Mouse (Mus musculus) c-Kit-positive CD71-positive TER-119-positive erythroid progenitor cells, embryonic 14.5 days (primary cell): Measurements from ENCODE around the gene Nrl.

Experiments used
- DNase-seq: peaks from one replicate; pipeline ENCODE4 v3.0.0-alpha.2; 2013; ENCODE audit warnings: low spot score

Gene Nrl

DNA sequence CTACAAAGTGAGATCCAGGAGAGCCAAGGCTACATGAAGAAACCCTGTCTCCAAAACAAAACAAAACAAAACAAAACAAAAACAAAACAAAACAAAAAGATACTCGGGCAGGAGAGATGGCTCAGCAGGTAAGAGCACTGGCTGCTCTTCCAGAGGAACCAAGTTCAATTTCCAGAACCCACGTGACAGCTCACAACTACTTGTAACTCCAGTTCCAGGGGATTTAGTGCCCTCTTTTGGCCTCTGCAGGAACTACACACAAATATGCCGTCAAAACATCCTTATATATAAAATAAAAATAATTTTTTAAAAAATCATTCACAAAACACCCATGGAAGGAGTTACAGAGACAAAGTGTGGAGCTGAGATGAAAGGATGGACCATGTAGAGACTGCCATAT lies 3.2 kb upstream of the Nrl start:
- DNase-seq: peak; percentile 58

DNA sequence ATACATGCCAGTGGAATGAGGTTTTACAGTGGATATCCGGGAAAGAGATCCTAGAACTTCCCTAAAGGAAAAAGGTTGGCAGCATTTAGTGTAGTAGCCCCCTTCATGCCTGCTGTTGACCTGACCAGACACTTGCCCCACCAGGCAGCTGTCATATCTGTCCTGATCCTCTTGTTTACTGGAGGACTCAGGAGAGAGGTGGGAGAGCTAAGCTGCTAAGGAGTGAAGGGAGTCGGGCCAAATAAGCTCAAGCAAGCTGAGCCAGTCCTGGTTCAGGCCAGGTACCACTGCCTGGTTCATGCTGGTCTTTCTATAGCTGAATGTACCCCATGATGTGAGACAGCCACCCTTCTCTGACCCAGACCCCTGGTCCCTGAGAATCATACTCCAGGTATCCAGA lies 1.9 kb upstream of the Nrl start:
- DNase-seq: no peak

DNA sequence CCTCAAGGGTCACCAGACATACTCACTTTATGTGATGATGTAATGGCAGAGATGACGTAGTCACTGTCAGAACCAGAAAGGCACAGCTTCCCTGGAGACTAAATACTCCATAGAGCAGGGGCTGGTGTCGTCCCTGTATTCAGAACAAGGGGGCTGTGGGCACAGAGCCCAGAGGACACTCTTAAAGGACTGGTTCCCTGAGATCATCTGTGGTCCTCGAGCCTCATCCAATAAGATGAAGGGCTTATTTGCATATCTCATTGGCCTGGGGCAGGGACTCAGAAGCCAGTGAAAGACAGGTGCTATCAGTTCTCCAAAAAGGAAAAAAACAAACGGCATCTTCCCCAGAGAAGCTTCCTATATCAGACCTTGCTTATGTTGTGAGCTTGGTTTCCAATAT lies 719 bp downstream of the Nrl start:
- DNase-seq: no peak

DNA sequence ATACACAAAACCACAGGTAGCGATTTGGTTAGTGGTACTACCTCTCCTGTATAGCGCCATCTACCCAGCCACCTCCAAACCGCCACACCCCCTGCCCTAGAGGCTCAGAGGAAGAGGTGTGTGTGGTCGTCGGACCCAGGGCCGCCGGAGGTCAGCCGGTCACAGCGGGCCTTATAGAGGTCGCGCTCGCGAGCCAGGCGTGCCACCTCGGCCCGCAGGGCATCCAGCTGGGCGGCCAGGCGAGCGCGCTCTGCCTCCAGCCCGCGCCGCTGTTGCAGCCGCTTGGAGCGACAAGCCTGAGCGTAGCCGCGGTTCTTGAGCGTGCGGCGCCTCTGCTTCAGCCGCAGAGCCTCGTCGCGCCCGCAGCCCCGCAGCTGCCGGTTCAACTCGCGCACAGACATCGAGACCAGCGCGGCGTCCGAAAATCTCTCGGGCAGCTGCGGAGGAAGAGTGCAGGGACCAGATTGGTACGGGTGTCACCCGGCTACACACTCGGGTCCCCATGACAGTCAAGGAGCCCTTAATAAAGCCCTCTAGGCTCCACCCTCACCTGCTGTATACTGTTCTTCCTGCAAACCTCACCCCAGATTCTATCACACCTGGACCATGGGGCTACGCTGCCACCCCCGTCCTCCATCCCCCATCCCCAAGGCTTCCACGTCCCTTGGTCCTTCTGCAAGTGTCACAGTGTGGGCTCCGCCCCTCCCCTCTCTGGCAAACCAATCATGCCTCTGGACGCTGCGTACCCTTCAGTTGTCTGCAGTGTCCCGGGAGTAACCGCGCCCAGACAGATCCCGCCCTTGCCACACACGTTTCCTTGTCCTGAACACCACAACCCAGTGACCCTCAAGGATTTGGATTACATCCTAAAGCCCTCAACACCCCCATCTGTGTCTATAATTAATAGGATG lies 4.1 kb downstream of the Nrl start:
- DNase-seq: no peak

DNA sequence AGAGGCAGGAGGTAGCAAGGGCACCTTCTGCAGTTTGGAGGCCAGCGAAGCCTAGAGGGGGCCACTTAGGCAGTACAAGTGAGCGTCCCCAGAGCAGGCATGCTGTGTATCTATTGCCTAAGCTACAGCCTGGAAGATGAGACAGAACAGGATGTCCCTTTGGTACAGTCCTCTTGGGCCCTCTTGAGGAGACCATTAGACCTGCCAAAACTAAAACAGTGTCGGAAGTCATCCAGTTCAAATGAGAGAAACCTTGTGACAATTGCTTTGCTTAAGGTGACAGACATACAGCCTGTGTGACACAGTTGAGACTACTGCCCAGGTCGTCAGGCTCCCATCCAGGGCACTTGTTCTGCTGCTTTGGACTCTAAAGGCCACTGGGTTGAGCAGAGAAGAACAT lies 5.2 kb downstream of the Nrl start:
- DNase-seq: no peak

DNA sequence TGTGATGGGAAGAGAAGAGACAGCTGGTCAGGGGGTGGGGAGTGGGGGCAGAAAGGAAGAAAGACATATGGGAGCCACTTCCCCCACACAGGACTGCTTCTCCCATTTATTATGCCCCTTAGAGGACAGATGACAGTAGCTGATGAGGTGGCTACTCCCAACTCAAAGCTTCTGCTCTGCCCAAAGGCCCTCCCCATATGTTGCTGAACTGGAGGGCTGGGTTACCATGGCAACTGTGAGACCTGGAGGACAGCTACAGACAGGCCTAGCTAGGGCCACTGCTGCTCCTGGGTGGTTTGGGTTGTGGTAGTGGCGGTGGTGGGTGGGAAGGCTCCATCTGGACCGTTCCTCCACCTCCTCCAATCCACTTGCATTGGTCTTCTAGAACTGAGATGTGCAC lies 5.9 kb downstream of the Nrl start:
- no peak for DNase-seq

DNA sequence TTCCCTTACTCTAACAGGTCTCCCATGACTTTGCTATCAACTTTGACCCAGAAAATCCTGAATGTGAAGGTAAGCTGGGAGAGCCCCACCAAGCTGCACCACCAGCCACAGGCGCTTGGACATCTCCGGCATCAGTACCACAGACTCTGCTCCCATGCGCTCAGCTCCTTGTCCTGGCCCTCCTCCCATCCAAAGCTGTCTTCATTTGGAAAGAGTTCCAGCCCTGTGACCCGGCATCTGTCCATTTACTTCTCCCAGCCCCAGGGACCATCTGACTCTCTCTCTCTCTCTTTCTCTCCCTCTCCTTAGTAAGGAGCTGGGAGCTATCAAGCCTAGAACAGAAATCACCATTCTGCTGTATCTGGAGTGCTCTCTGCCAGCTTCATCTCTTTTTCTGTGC lies 8.9 kb downstream of the Nrl start:
- DNase-seq: no peak

DNA sequence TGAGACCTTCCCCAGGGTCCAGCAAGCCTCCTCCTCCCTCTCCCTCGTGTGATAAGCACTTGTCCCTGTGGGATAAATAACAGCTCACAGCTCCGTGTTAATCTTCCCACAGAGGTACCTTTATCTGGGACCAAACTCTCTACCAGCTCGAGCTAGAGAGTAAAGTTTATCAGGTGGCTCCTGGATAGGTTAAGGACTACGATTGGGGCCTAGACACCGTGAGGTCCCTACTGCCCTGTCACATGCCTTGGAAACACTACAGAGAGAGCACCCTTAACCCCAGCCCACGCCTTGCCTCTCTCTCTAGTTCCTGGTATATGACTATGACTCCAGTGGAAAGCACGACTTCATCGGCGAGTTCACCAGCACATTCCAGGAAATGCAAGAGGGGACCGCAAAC lies 10.9 kb downstream of the Nrl start:
- DNase-seq: no peak

DNA sequence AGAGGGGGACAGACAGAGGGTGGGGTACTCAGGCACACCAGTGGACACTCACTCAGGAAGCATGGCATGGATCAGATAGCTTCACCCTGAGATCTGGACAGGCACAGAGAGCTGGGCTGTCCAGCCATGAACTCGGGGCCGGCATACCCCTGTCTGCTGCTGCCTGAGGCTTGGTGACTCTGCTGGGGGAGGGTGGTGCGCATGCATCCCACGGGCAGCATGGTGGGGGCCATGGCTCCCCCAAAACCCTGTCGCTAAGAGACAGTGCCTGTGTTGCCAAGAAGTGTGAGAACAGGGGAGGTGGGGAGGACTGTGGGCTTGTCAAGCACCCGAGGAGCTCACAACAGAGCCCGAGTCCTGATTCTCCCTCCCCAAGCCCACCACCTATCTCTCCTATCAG lies 13.7 kb downstream of the Nrl start:
- no peak for DNase-seq

DNA sequence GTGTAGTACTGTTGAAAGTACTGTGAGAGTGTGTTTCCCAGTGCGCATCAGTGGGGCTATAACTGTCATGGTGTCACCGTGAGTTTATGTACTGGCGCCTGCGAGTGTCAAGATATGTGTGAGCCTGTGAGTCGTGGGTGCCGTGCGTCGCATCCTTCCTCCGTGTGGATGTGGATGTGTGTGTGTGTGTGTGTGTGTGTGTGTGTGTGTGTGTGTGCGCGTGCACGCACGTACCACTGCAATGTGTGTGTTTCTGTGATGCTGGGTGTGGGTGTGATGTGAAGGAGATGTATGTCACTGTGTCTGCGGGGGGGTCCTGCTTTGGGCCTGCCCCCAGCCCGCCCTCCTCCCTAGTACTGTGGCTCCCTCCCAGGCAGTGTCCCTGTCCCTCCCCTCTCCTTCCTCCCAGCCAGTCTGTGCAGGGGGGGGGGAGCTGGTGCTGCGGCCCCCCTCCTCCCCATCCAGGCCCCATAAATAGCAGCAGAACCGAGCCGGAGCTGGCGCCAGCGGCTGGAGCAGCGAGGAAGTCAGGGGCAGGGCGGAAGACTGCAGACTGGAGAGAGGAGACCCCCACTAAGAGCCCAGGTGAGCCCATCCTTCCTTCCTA lies 14.6 kb downstream of the Nrl start, which contains the start of gene Cpne6:
Cpne6 (plus strand) TSS at position 321 of the 607 bp plus-strand sequence.
- DNase-seq: no peak

DNA sequence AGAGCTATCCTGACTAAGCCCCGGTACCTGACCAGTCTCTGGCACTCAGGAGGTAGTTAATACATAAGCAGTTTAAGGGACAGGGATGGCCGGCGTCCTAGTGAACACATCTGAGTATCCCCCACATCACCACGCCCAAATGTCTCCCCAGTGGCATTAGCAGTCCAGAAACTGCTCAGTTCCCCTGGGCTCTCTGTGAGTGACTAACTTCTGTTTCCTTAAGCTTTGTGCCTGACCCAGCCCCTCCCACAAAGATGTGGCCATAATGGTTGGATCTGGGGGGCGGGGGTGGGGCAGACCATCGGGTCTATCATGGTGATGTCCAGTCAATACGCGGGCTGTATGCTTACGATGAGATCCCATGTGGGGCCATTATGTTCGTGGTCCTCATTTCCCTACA lies 15.2 kb downstream of the Nrl start:
- no peak for DNase-seq

DNA sequence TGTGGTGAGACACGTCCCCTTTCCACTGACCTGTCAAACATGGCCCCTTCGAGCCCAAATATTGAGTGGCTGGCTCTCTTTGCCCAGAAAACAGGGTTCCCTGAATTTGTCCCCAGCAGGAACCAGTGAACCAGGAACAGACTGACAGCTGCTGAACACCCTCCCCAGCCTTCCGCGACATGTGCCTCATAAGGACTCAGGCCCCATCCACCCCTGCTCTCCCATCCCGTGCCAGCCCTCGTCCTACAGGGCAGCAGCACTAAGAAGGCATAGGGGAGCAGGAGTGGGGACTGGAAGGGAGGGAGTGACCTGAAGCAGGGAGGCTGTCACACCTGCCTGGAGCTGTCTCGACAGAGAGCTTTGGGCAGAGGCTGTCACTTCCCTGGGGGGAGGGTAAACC lies 17.0 kb downstream of the Nrl start:
- DNase-seq: no peak

DNA sequence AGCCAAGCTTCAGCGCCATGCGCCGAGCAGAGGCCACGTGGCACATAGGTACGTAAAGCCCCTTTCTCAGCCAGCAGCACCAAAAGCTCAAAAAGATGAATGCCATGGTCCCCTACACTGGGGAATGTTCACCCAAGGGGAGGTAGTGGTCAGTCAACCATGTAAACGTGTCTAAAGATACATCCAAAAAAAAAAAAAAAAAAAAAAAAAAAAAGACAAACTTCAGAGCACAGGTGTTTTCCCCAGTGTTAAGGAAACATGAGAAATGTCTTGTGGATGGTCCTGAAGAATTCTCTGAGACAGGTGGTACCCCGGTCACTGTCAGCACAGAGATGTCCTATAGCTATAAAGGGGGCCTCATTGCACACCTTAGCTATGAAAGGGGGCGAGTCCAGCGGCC lies 19.2 kb downstream of the Nrl start:
- no peak for DNase-seq

DNA sequence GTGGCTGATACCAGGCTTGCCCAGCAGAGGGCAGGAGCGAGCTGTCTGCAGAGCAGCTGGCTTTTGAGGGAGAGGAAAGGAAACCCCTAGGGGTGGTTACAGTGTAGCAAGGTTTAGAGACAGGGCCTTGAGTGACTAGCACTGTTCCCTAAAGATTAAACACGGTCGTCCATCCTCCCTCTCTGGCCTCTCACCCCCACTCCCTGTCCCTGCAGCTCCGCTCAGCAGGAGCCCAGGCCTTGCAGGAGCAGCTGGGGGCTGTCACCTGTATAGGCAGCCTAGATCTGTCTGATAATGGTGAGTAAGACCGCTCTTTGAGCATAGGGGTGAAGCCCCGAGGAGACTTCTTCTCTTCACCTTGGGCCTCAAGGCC lies 27.3 kb downstream of the Nrl start:
- peak; percentile 76 for DNase-seq

DNA sequence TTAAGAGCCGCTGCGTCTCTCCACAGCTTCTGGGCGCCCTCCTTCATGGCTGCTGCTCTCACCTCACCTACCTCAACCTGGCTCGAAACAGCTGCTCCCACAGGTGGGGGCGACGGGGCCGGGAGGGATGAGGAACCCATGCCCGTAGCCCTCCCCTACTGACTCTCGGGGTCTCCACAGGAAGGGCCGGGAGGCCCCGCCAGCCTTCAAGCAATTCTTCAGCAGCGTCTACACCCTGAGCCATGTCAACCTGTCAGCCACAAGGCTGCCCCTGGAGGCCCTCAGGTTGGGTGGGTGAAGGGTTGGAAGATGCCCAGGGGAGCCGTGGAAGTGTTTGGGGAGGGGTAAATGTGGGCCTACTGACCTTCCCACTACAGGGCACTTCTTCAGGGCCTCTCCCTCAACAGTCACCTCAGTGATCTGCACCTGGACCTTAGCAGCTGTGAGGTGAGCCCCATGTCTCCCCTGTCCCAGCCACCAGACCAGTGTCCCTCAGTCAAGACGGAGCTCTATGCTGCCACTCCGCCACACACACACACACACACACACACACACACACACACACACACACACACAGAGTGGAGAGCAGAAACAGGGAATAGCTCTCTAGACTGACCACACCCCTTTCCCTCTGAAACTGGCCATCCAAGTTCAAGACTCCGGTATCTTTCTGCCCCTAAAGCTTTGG lies 27.9 kb downstream of the Nrl start:
- no peak for DNase-seq

DNA sequence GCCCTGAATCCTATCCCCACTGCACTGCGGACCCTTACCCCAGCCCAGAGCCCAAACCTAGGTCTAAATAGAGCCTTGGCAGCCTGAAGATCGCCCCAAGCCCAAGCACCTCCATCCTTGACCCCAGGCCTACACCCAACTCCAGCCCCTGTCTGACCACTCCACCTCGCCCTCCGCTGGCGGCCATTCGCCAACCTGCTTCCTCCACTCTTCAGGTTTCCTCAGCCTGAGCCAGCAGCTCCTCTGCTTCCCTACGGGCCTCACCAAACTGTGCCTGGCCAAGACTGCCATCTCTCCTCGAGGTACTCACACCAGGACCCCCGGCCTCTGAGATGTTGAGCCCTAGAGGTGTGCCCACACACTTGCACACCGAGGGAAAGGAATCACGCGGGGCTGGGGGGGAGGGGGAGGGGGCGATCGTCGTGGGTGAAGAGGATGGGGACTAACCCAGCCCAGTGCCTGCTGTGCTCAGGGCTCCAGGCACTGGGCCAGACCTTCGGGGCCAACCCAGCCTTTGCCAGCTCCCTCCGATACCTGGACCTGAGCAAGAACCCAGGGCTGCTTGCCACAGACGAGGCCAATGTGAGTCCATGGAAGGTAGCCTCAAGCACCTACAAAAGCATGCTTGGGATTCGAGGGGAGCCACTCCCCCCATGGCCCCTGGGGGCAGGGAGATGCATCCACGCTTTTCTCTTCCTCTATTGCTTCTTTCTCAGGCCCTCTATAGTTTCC lies 29.1 kb downstream of the Nrl start:
- no peak for DNase-seq

DNA sequence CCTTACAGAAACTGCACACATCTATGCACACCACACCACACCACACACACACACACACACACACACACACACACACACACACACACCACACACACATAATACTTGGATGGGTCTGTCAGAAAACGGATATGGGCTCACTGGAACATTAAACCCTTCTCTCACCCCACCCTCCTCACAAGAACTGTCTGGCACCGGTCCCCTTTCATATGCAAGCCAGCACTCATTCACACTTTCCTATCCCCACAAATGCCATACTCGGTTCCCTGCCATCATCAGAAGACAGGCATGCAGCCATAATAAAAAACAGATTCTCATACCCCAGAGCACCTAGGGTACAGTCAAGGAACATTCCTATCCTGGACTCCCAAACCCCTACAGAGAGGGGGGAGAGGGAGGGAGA lies 32.7 kb downstream of the Nrl start:
- no peak for DNase-seq

DNA sequence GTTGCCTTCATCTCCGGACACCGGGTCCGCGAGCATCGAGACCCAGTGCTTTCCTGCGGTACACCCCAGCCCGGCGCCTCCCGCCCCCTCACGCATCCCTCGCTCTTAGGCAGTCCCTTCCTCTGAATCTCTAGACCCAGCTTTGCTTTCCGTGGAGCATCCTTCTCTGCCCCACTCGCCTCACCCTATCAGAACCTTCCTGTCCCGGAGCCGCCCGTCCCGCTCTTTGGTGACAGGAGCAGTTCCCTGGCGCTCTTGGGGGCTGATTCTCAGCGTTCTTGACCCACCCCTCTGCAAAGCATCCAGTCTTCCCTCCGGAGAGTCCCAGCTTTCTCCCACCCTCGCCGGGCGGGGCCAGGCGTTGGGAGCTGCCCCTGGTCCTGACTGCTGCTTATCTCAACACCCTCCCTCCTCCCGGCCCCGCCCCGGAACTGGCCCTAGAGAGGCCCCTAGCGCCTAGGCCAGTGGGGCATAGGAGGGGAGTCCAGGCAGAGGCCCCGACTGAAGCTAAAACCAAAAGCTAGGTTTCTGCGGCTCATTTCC lies 33.4 kb downstream of the Nrl start:
- peak; percentile 71 for DNase-seq

DNA sequence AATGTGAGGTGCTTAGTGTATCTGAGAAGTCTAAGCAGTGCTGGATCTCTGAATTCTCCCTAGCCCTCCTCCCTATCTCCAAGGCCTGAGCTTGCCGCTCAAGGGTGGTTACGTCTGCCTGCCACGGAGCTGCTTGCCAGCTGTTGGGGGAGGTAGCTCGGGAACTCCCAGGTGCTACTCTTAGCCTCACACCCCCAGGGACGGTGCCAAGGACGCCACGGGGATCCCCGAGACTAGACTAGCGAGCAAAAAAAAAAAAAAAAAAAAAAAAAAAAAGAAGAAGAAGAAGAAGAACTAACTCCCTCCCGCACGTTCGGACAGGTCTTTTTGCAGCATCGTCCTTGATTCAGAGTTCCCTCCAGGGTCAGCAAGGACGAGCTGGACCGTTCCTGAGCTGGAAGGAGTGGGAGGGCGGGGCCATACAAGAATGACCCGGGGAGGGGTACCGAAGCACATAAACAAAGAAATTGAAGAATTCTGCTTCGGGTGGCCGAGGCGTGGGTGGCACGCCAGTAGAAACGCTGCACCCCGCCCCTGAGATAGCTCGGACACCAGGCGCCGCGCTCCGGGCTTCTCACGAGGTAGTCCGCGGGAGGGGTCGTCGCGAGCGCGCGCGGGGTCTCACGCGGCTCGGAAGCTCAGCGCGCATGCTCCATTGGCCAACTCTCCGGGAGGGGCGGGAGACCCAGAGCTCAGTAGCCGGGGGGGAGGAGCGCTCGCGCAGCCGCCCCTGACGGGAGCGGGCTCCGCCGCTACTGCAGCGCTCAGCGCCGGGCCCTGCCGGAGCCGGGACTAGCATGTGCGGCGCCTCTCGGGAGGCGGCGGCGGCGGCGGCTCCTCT lies 34.2 kb downstream of the Nrl start, which contains the start of gene Carmil3:
Carmil3 (plus strand) TSS at position 291 of the 841 bp plus-strand sequence.
- DNase-seq: no peak

DNA sequence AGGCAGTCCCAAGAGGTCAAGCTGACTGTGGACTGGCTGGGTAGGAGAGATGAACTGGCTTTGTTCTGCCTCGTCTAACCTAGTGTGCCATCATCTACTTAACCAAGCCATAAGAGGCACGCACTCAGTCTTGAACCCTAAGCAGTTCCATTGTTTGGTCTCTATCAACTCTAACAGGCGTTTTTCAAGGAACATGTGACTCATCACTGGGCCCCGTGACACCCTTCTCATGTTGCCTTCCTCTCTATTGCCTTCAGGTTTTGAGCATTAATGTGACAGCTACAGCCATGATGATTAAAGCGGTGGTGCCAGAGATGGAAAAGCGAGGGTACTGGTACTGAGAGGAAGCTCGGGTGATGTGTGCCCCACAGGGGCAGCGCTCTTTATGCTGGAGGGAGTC lies 37.9 kb downstream of the Nrl start:
- no peak for DNase-seq

DNA sequence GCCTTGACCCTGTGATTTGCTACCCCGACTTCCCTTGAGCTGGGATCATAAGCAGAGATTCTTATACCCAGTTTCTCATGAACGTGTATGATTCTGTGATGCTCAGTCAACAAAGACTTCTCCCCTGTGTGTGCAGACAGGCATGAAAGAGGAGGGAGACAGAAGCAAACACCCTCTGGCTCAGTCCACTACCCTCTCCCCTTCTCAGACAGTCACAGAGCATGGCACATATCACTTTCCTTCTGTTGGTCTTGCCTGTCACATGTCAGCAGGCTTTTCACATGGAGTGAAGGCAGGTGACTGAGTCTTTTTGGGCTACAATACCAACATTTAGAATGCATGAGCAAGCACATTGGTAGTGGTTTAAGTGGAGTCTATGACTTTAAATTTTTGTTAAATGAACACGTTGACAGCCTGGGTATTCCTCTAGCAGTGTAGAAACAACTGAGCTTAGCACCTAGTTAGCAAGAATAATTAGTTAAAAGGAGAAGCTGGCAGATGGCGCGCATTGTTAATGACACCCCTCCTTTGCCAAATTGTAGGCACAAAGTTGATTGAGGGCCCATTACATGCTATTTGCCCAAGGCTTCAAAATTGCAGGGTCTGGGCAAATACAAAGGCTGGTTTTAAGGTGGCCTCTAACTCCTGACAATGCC lies 40.2 kb downstream of the Nrl start:
- no peak for DNase-seq
